Mouse (Mus musculus) heart, embryonic 16.5 days (tissue): Measurements from ENCODE around the gene Ccl25. TPM values are rescaled to one million over a fixed set of nuclear protein-coding genes. Genes with fewer than 3 reads are reported as not detected.

Experiments used
- ATAC-seq: fragments of 200-750 bp; cut with Nextera tagmentation; replicated peaks from 2 replicates; pipeline ENCODE4 v1.8.0; 2017; ENCODE audit warnings: moderate number of reproducible peaks; ENCODE audit not compliant: insufficient read depth, low FRiP score; ENCODE audit errors: extremely low read depth
- H3K27ac ChIP-seq: fragments of 300-500 bp; sonication (generic); 2 replicates; pipeline ENCODE4 v1.5.1; 2014; ENCODE audit warnings: mild to moderate bottlenecking, low read length, control low read depth, moderate library complexity
- H3K27me3 ChIP-seq: fragments of 300-500 bp; sonication (generic); 2 replicates; pipeline ENCODE4 v1.6.1; 2014; ENCODE audit warnings: low read length, mixed read lengths; ENCODE audit not compliant: control insufficient read depth, insufficient read depth
- H3K36me3 ChIP-seq: fragments of 300-500 bp; sonication (generic); 2 replicates; pipeline ENCODE4 v1.6.1; 2014; ENCODE audit not compliant: control insufficient read depth, insufficient read depth
- H3K4me1 ChIP-seq: fragments of 300-500 bp; sonication (generic); 2 replicates; pipeline ENCODE4 v1.6.1; 2014; ENCODE audit warnings: low read length, mixed read lengths; ENCODE audit not compliant: control insufficient read depth, insufficient read depth
- H3K4me2 ChIP-seq: fragments of 300-500 bp; sonication (generic); 2 replicates; pipeline ENCODE4 v1.6.1; 2014; ENCODE audit warnings: low read depth, mild to moderate bottlenecking, control low read depth, low read length
- H3K4me3 ChIP-seq: fragments of 300-500 bp; sonication (generic); 2 replicates; pipeline ENCODE4 v1.5.1; 2014; ENCODE audit warnings: mild to moderate bottlenecking, control low read depth, low read length
- H3K9ac ChIP-seq: fragments of 300-500 bp; sonication (generic); 2 replicates; pipeline ENCODE4 v1.6.1; 2014; ENCODE audit warnings: low read length, control low read depth
- H3K9me3 ChIP-seq: fragments of 300-500 bp; sonication (generic); replicated peaks from 2 replicates; pipeline ENCODE4 v1.6.1; 2016; ENCODE audit warnings: low read length; ENCODE audit not compliant: control insufficient read depth
- WGBS: fragments of 180-500 bp; shearing (Covaris S2); extraction: QIAGEN DNeasy Blood & Tissue Kit; methylation state at CpG from one replicate; pipeline ENCODE4 v1.1.7; 2014; 5-methylcytosine and 5-hydroxymethylcytosine counted together
- polyA plus RNA-seq: library from polyadenylated mRNA; unstranded; fragments of >200 nt; fragmentation: Nextera tagmentation; extraction: Ambion mirVana; gene quantifications from 2 replicates; pipeline ENCODE4 v1.2.1, GENCODE M21; 2015

Gene Ccl25
- polyA plus RNA-seq, 1 experiment from 2014 or later = 79.9 TPM

DNA sequence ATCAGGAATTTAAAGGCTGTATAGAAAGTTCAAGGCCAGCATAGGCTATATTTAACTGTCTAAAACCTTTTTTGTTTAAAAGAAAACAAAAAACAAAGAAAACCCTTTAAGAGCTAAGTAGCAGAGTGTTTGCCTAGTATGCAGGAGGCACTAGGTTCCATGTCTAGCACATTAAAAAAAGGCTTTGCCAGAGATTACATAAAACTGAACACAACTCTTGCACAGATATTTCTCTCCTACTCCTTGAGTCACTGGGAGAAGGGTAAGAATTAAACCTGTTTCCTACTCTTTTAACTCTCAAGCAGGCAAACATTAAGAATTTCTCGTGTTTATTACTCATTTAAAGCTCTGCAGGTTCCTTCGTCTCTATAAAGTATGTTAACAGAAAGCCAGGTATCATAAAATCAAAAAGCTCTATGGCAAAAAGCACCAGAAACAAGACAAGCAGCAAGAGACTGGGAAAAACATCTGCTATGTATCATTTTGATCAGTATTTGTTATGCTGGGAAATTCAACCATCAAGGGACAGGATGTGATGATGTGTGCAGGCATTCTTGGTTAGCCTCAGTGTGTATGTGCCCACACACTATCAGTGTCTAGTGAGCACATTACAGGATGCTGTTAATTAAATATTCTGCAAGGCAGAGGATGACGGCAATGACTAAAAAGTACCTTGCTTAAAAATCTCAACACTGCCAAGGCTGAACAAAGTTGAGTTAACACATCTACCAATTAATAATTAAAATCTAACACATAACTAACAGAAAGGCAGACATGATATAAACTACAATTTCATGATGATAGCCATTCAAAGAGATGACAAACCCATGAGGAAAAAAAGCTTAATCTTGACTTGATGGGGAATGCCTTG is 11.5 kb upstream of the Ccl25 start:
- no peak for ATAC-seq
- Histone ChIP-seq H3K27me3 (no peaks in the 10 kb centered on the region), H3K4me3 (no peak overlapping the region), H3K27ac (no peak overlapping the region), H3K4me1 (peaks cover 6% of the 10 kb centered on the region), H3K9me3 (no peaks in the 10 kb centered on the region), H3K36me3 (peaks cover 25% of the 10 kb centered on the region), H3K9ac (no peak overlapping the region), H3K4me2 (no peak overlapping the region)
- WGBS = 67% methylated on average over 3 of the region's 3 CpGs

DNA sequence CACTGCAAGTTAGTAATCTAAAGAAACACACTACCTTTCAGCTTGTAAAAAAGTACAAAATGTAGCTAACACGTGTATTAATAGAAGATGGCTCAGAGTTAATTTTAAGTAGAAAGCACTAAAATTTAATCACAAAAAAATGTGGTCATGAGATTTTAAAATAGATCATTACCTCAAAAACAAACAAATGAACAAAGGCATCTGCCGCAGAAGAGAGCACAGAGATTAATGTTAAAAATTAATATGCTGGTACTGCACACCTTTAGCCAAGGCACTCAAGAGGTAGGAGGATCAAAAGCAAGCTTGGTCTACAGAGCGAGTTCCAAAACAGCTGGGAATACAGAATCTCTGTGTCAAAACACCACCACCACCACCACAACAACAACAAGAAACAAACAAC is 10.2 kb upstream of the Ccl25 start:
- Histone ChIP-seq H3K9ac (no peak overlapping the region), H3K4me2 (no peak overlapping the region), H3K4me1 (peaks cover 11% of the 10 kb centered on the region), H3K36me3 (peaks cover 16% of the 10 kb centered on the region), H3K27me3 (no peaks in the 10 kb centered on the region), H3K4me3 (no peak overlapping the region), H3K27ac (no peak overlapping the region), H3K9me3 (no peaks in the 10 kb centered on the region)
- 85% methylated on average over 3 of the region's 3 CpGs for WGBS
- ATAC-seq = no peak

DNA sequence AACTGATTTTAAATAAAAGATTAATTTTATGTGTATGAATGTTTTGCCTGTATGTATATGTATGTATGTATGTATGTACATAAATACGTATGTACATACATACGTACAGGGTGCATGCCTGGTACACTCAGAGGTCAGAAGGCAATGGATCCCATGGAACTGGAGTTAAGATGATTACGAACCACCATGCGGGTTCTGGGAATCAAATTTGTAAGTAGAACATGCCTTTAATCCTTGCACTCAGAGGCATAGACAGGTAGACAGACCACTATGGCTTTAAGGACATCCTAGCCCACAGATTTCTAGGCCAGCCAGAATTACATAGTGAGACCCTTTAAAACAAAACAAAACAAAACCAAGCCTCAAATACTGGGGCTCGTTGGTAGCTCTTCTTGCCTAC is 6.9 kb upstream of the Ccl25 start:
- no peak overlapping the region for H3K4me3 ChIP-seq
- H3K27me3 ChIP-seq = no peaks in the 10 kb centered on the region
- no peak overlapping the region for H3K4me2 ChIP-seq
- H3K9me3 ChIP-seq = no peaks in the 10 kb centered on the region
- no peak overlapping the region for H3K9ac ChIP-seq
- no peak for ATAC-seq
- peaks cover 39% of the 10 kb centered on the region for H3K4me1 ChIP-seq
- 89% methylated on average over 5 of the region's 5 CpGs for WGBS
- H3K27ac ChIP-seq = no peak overlapping the region
- H3K36me3 ChIP-seq = peaks cover 2% of the 10 kb centered on the region; the same call in 1 of the 2 replicates

GRCm38 (mm10) chr8:4318796-4319572 is 6.0 kb upstream of the Ccl25 start:
- ATAC-seq = no peak
- Histone ChIP-seq H3K27ac (no peak overlapping the region), H3K27me3 (no peaks in the 10 kb centered on the region), H3K9ac (no peak overlapping the region), H3K9me3 (no peaks in the 10 kb centered on the region), H3K4me2 (no peak overlapping the region), H3K4me3 (no peak overlapping the region), H3K4me1 (peaks cover 47% of the 10 kb centered on the region), H3K36me3 (peaks cover 2% of the 10 kb centered on the region; the same call in 1 of the 2 replicates)
- 80% methylated on average over 2 of the region's 2 CpGs for WGBS

DNA sequence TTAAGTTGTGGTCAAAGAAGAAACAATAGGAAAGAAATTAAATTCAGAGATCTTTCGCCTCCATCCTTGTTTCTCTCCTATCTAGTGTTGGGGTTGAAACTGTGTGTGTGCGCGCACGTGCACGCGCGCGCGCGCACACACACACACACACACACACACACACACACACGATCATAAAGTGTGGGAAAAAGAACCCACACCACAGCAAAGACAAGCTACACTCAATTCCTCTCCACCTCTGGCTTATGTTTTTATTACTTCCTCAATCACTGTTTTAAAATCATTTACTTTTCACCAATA is 5.5 kb upstream of the Ccl25 start:
- H3K4me2 ChIP-seq = no peak overlapping the region
- H3K9ac ChIP-seq = no peak overlapping the region
- no peaks in the 10 kb centered on the region for H3K9me3 ChIP-seq
- no peak overlapping the region for H3K27ac ChIP-seq
- H3K27me3 ChIP-seq = no peaks in the 10 kb centered on the region
- peaks cover 44% of the 10 kb centered on the region for H3K4me1 ChIP-seq
- no peak overlapping the region for H3K4me3 ChIP-seq
- ATAC-seq = no peak
- H3K36me3 ChIP-seq = peaks cover 2% of the 10 kb centered on the region; the same call in 1 of the 2 replicates
- 97% methylated on average over 11 of the region's 11 CpGs for WGBS

GRCm38 (mm10) chr8:4320404-4320803 is 4.6 kb upstream of the Ccl25 start:
- peaks cover 2% of the 10 kb centered on the region; the same call in 1 of the 2 replicates for H3K36me3 ChIP-seq
- no peak overlapping the region for H3K4me3 ChIP-seq
- no peak overlapping the region for H3K9ac ChIP-seq
- no peak for ATAC-seq
- H3K4me1 ChIP-seq = peaks cover 44% of the 10 kb centered on the region
- H3K9me3 ChIP-seq = no peaks in the 10 kb centered on the region
- no peak overlapping the region for H3K4me2 ChIP-seq
- no peaks in the 10 kb centered on the region for H3K27me3 ChIP-seq
- peak overlapping the region; percentile 10; the same call in 1 of the 2 replicates for H3K27ac ChIP-seq
- WGBS = 87% methylated on average over 1 of the region's 1 CpGs

- Histone ChIP-seq H3K4me2 (peak overlapping the region; percentile 26; the same call in 1 of the 2 replicates), H3K27ac (peak overlapping the region; percentile 26; the same call in 1 of the 2 replicates), H3K4me3 (no peak overlapping the region), H3K36me3 (peaks cover 2% of the 10 kb centered on the region; the same call in 1 of the 2 replicates), H3K9ac (no peak overlapping the region), H3K4me1 (peaks cover 49% of the 10 kb centered on the region), H3K9me3 (no peaks in the 10 kb centered on the region), H3K27me3 (no peaks in the 10 kb centered on the region)
- no peak for ATAC-seq
- WGBS = 37% methylated on average over 2 of the region's 2 CpGs
These were observed 4.0 kb upstream of the Ccl25 start for GRCm38 (mm10) chr8:4321031-4321430.

DNA sequence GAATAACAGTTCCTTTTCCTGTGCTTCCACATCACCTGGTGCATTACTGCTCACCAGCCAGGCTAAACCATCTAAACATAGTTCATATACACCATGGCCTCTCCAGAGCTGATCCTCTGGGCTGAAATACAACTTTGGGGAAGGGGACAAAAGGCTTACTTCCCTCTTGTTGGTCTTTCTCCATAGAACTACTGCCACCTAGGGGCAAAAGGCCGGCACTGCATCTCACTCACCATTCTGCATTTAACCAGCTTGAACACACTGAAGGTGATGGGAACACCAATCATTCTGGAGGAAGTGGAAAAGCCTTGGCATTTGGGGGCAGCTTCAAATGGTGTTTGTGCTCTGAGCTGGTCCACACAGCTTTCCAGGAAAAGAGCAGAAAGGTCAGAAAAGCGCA is 2.5 kb upstream of the Ccl25 start:
- no peak overlapping the region for H3K9ac ChIP-seq
- H3K27ac ChIP-seq = no peak overlapping the region
- no peaks in the 10 kb centered on the region for H3K9me3 ChIP-seq
- peaks cover 48% of the 10 kb centered on the region for H3K4me1 ChIP-seq
- no peak for ATAC-seq
- peaks cover 2% of the 10 kb centered on the region; the same call in 1 of the 2 replicates for H3K36me3 ChIP-seq
- no peak overlapping the region for H3K4me3 ChIP-seq
- 17% methylated on average over 2 of the region's 2 CpGs for WGBS
- no peaks in the 10 kb centered on the region for H3K27me3 ChIP-seq
- no peak overlapping the region for H3K4me2 ChIP-seq

GRCm38 (mm10) chr8:4323917-4324316 is 1.1 kb upstream of the Ccl25 start:
- H3K4me2 ChIP-seq = peak overlapping the region; percentile 92
- H3K4me1 ChIP-seq = peaks cover 47% of the 10 kb centered on the region
- H3K9me3 ChIP-seq = no peaks in the 10 kb centered on the region
- peak overlapping the region; percentile 91 for H3K27ac ChIP-seq
- WGBS = 3% methylated on average over 6 of the region's 6 CpGs
- peaks cover 15% of the 10 kb centered on the region for H3K36me3 ChIP-seq
- peak overlapping the region; percentile 98 for H3K4me3 ChIP-seq
- peak overlapping the region; percentile 99 for H3K9ac ChIP-seq
- ATAC-seq = no peak
- H3K27me3 ChIP-seq = no peaks in the 10 kb centered on the region
